Mouse (Mus musculus) intestine, embryonic 15.5 days (tissue): ENCODE measurements around the gene Cacna1e. TPM values are rescaled to one million over a fixed set of nuclear protein-coding genes. Genes with fewer than 3 reads are reported as not detected.

Experiments
- ATAC-seq: fragments of 200-750 bp; cut with Nextera tagmentation; 2 replicates; pipeline ENCODE4 v1.8.0; 2017; ENCODE audit warnings: moderate TSS enrichment, moderate library complexity
- H3K27ac ChIP-seq: fragments of 300-500 bp; sonication (generic); 2 replicates; pipeline ENCODE4 v1.5.1; 2015; ENCODE audit warnings: mild to moderate bottlenecking, inconsistent platforms
- H3K27me3 ChIP-seq: fragments of 300-500 bp; sonication (generic); replicated peaks from 2 replicates; pipeline ENCODE4 v1.6.1; 2015; ENCODE audit warnings: inconsistent platforms
- H3K36me3 ChIP-seq: fragments of 300-500 bp; sonication (generic); 2 replicates; pipeline ENCODE4 v1.6.1; 2015; ENCODE audit warnings: inconsistent platforms
- H3K4me1 ChIP-seq: fragments of 300-500 bp; sonication (generic); replicated peaks from 2 replicates; pipeline ENCODE4 v1.6.1; 2015; ENCODE audit warnings: inconsistent platforms
- H3K4me2 ChIP-seq: fragments of 300-500 bp; sonication (generic); replicated peaks from 2 replicates; pipeline ENCODE4 v1.6.1; 2015; ENCODE audit warnings: mild to moderate bottlenecking, inconsistent platforms
- H3K4me3 ChIP-seq: fragments of 300-500 bp; sonication (generic); replicated peaks from 2 replicates; pipeline ENCODE4 v1.5.1; 2015; ENCODE audit warnings: inconsistent platforms
- H3K9ac ChIP-seq: fragments of 300-500 bp; sonication (generic); 2 replicates; pipeline ENCODE4 v1.6.1; 2015; ENCODE audit warnings: inconsistent platforms
- H3K9me3 ChIP-seq: fragments of 300-500 bp; sonication (generic); 2 replicates; pipeline ENCODE4 v1.6.1; 2016; ENCODE audit warnings: inconsistent platforms
- WGBS: fragments of 180-500 bp; shearing (Covaris S2); methylation state at CpG from one replicate; pipeline ENCODE4 v1.1.7; 2015; 5-methylcytosine and 5-hydroxymethylcytosine counted together
- polyA plus RNA-seq: library from polyadenylated mRNA; unstranded; fragments of >200 nt; fragmentation: Nextera tagmentation; extraction: Ambion mirVana; gene quantifications from 2 replicates; pipeline ENCODE4 v1.2.1, GENCODE M21; 2015

Cacna1e gene
- polyA plus RNA-seq, 1 experiment from 2014 or later, result 0.85 TPM

DNA sequence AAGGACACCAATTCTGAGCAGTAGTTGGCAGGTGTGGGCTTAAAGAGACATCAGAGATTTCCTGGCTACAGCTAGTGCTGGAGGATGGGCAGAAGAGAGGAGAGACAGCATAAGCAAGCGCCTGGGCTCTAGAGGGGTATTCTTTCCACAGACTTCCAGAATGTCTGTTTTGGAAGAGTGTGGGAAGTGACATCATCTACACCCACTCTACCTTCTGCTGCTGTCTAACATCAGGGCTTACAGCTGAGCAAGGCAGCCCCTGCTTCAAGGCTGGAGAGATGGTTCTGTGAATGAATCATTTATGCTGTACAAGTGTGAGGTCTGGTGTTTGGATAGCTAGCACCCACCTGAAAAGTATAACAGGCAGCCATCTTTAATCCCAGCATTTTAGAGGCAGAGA lies 18.3 kb downstream of the Cacna1e start:
- no peaks in the 10 kb centered on the region for H3K9me3 ChIP-seq
- ATAC-seq, result no peak
- no peak overlapping the region for H3K9ac ChIP-seq
- 85% methylated on average over 1 of the region's 1 CpGs for WGBS
- H3K4me2 ChIP-seq, result no peak overlapping the region
- no peak overlapping the region for H3K4me3 ChIP-seq
- no peak overlapping the region for H3K27ac ChIP-seq
- no peaks in the 10 kb centered on the region for H3K4me1 ChIP-seq
- no peaks in the 10 kb centered on the region for H3K27me3 ChIP-seq
- no peaks in the 10 kb centered on the region for H3K36me3 ChIP-seq

DNA sequence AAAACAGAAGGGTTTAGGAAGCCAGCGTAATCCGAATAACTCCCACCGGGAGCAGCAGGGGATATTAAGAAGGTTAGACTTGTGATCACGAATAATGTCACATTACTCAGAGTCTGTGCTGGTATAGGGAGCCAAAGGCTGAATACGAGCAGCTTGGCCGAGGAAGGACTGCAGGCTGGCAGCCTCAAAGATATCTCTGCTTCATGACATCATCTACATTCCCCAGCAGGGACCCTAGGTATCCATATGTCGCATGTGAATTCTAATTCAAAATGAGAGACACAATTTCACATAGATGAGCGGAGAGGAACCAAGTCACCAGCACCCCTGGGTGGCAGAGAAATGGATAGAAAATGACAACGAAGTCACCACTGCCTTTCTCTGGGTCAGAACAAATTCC lies 22.9 kb downstream of the Cacna1e start:
- no peak overlapping the region for H3K27ac ChIP-seq
- no peak for ATAC-seq
- WGBS, result 84% methylated on average over 9 of the region's 9 CpGs
- no peaks in the 10 kb centered on the region for H3K36me3 ChIP-seq
- no peak overlapping the region for H3K4me2 ChIP-seq
- H3K27me3 ChIP-seq, result no peaks in the 10 kb centered on the region
- H3K9ac ChIP-seq, result no peak overlapping the region
- no peaks in the 10 kb centered on the region for H3K4me1 ChIP-seq
- H3K4me3 ChIP-seq, result no peak overlapping the region
- H3K9me3 ChIP-seq, result no peaks in the 10 kb centered on the region

DNA sequence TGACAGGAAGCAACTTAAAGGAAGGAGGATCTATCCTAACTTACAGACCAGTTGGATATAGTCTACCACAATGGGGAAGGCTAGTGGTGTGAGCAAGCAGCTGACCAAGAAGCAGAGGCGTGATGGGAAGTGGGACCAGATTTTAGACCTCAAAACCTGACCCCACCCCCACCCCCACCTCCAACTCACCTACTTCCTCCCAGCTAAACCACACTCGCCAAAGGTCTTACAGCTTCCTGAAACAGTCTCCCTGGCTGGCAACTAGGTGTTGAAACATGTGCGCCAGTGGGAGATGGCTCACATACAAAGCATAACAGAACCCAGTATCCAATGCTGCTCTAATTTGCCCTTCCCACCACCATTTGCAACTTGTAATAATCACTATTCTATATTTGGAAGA lies 29.7 kb downstream of the Cacna1e start:
- Histone ChIP-seq H3K9me3 (no peaks in the 10 kb centered on the region), H3K36me3 (no peaks in the 10 kb centered on the region), H3K4me3 (no peak overlapping the region), H3K4me1 (no peaks in the 10 kb centered on the region), H3K27ac (no peak overlapping the region), H3K4me2 (no peak overlapping the region), H3K27me3 (no peaks in the 10 kb centered on the region), H3K9ac (no peak overlapping the region)
- 79% methylated on average over 3 of the region's 3 CpGs for WGBS
- ATAC-seq, result no peak

DNA sequence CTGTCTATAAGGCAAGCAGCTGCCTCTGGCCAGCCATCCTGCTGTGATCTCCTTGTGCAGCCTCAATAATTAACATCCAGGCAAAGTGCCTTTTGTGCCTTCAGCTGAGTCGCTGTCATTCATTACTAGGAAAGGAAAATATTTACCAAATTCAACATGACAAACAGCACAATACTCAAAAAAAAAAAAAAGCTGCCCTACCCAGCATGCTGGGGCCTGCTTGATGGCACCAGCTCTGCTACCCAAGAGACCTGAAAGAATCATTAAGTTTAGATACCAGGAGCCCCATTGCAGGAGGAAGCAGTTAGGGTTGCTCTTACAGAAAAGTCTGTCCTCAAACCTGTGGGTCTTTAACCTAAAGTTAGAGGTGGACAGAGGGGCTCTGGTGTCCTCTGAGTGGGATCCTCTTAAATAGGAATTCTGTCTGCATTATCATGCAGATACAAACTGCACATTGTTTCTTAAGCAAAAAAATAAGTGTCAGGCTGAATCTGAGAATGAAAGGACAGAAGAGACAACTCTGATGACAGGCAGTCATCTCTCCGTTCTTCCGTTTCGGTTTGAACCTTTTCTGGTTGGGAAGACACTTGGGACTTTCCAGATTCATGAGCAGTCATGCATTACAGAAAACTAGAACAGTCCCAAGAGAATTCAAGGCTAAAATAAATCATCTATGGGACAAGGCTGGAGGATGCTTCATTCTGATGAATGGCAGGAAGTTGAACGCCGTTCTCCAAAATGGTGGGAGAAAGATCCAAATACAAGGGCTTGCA lies 33.6 kb downstream of the Cacna1e start:
- H3K27me3 ChIP-seq, result no peaks in the 10 kb centered on the region
- H3K36me3 ChIP-seq, result no peaks in the 10 kb centered on the region
- H3K9me3 ChIP-seq, result no peaks in the 10 kb centered on the region
- H3K9ac ChIP-seq, result no peak overlapping the region
- ATAC-seq, result no peak
- no peaks in the 10 kb centered on the region for H3K4me1 ChIP-seq
- H3K4me2 ChIP-seq, result no peak overlapping the region
- H3K4me3 ChIP-seq, result no peak overlapping the region
- WGBS, result 81% methylated on average over 6 of the region's 6 CpGs
- no peak overlapping the region for H3K27ac ChIP-seq

DNA sequence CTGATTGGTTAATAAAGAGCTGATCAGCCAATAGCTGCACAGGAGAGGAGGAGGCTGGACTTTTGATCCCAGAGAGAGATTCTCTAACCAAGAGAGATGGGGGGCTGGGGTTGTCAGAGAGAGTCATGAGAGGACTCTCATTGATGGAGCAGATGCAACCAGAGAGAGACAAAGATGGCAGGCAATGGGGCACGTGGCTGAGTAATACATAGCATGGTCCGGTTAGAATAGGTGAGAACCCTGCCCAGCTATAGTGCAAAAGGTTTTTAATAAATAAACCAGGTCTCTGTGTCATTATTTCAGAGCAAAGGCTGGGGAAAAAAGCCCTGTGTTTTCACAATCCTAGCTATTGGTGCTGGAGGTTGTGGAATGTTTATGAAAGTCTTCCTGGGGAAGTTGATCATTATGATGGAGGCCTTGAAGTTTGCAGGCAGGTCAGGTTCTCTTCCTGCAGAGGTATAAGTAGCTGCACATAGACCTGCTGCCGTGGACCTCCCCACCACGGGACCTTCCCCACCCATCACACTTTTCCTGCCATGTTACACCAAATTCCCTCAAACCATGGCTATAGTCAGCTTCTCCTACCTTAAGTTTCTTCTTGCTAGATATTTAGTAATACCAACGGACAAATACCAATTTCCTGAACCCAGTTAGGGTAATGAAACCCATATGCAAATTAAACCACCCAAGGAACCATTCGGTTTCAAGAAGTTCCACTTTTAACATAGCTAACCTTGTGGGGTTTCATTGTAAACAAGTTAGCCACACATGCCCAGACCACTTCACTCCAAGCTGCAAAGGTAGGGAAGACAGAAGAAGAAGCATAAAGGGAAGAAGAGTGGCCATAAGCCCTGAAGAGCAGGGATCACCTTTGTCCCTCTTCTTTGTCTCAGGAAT lies 35.4 kb downstream of the Cacna1e start:
- no peak overlapping the region for H3K4me3 ChIP-seq
- ATAC-seq, result no peak
- no peak overlapping the region for H3K4me2 ChIP-seq
- H3K27ac ChIP-seq, result no peak overlapping the region
- WGBS, result 55% methylated on average over 6 of the region's 6 CpGs
- no peaks in the 10 kb centered on the region for H3K27me3 ChIP-seq
- H3K36me3 ChIP-seq, result no peaks in the 10 kb centered on the region
- no peak overlapping the region for H3K9ac ChIP-seq
- no peaks in the 10 kb centered on the region for H3K9me3 ChIP-seq
- H3K4me1 ChIP-seq, result no peaks in the 10 kb centered on the region

DNA sequence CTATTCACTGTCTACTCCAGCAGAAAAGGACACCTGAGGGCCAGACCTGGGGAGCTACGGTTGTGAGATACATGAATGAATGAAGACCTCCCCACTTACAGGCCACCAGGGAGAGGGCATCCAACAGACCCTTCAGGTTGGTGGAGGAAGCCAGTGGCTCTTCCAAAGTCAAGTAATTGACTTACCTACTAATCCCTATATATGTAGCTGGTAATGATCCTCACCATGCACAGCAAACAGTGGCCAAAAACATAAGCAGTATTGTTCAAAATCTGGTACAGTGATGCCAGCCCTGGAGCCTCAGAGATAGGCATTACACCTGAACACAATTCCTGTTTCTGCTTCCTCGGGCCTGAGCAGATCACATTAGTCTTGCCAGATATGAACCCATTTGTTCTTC lies 37.4 kb downstream of the Cacna1e start:
- Histone ChIP-seq H3K27me3 (no peaks in the 10 kb centered on the region), H3K27ac (no peak overlapping the region), H3K4me3 (no peak overlapping the region), H3K4me2 (no peak overlapping the region), H3K9ac (no peak overlapping the region), H3K9me3 (no peaks in the 10 kb centered on the region), H3K4me1 (no peaks in the 10 kb centered on the region), H3K36me3 (no peaks in the 10 kb centered on the region)
- ATAC-seq, result no peak
- WGBS, result 86% methylated on average over 2 of the region's 2 CpGs

DNA sequence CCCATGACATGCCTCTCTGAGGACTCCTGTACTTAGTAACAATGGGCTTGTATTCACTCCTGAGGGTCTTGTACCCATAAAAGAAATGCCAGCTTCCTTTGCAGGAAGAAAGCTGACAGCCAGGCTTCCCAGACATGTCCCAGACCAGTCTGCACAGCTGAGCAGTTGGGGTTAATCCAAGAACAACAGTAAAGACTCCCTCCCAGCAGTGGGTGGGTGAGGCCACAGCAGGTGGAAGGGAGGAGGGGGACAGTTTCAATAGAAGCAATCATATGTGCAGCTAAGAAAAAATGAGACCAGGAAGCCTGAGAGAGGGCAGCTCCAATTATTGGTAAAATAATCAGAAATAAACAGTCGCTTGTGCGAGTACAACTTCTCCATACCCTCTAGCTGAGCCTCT lies 40.9 kb downstream of the Cacna1e start:
- H3K27me3 ChIP-seq, result no peaks in the 10 kb centered on the region
- H3K9ac ChIP-seq, result no peak overlapping the region
- H3K4me2 ChIP-seq, result no peak overlapping the region
- no peaks in the 10 kb centered on the region for H3K4me1 ChIP-seq
- no peaks in the 10 kb centered on the region for H3K9me3 ChIP-seq
- H3K4me3 ChIP-seq, result no peak overlapping the region
- no peaks in the 10 kb centered on the region for H3K36me3 ChIP-seq
- no peak for ATAC-seq
- WGBS, result 86% methylated on average over 2 of the region's 2 CpGs
- H3K27ac ChIP-seq, result no peak overlapping the region

DNA sequence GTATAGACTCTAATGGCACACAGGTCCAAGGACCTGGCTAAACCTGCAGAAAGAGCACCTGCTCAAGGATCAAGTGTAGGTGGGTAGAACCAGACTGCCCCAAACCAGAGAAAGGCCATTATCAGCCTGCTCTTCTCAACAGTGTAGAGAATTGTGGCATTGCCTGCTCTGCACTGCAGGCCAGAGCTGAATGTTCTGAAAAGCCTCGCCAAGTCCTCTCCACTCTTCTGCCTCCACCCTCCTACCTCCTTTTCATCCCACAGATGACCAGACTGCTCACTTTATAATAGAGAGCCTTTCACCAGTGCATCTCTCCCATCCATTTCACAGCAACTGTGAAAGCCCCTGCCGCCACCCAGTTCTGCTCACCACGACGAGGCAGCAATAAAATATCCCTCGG lies 42.0 kb downstream of the Cacna1e start:
- 44% methylated on average over 5 of the region's 5 CpGs for WGBS
- no peak for ATAC-seq
- Histone ChIP-seq H3K4me1 (no peaks in the 10 kb centered on the region), H3K4me2 (no peak overlapping the region), H3K36me3 (no peaks in the 10 kb centered on the region), H3K9me3 (no peaks in the 10 kb centered on the region), H3K27me3 (no peaks in the 10 kb centered on the region), H3K27ac (no peak overlapping the region), H3K4me3 (no peak overlapping the region), H3K9ac (no peak overlapping the region)

DNA sequence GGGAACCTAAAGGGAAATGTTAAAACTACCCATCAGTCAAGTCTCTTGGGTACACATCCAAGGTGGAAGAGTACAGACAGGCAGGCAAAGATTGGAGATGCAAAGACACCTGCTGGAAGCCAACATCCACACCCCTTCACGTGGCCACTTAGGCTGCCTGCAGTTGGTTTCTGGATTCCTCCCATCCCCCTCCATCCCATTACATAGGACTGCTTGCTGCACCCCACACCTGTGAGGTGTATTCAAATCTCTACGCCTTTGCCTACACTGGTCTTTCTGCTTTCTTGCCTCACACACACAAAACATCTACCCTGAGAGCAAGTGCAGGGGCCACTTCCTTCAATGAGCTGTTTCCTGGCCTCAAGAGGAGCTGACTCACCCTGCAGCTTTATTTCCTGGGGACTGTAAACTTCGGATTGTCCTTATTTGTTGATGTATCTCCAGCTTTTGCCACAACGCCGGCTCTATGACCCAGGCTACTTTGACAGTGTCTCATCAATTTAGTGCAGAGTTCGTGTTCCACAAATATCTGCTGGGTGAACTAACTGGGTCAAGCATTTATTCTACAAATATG lies 43.2 kb downstream of the Cacna1e start:
- no peak for ATAC-seq
- 63% methylated on average over 6 of the region's 6 CpGs for WGBS
- H3K9me3 ChIP-seq, result no peaks in the 10 kb centered on the region

DNA sequence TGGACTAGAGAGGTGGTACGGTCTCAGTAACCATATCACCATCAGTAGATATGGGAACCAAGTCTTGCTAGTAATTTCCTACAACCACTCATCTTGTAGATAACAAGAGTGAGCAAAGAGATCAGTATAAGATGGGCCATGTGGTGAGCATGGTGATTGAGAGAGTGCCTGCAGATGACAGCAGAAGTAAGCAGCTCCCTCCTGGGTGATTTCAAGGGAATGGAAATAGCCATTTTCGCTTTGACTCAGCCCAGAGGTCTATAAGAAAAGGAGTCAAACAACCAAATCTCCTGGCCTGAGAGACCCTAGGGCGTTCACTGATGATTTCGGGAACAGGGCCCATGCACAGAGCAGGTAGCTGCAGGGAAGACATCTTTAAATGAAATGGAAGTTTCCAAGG lies 45.0 kb downstream of the Cacna1e start:
- Histone ChIP-seq H3K9ac (no peak overlapping the region), H3K36me3 (no peaks in the 10 kb centered on the region), H3K4me3 (no peak overlapping the region), H3K4me1 (no peaks in the 10 kb centered on the region), H3K4me2 (no peak overlapping the region), H3K9me3 (no peaks in the 10 kb centered on the region), H3K27me3 (no peaks in the 10 kb centered on the region), H3K27ac (no peak overlapping the region)
- WGBS, result 92% methylated on average over 4 of the region's 4 CpGs
- no peak for ATAC-seq

More for the DNA sequence above, 43.2 kb downstream of the Cacna1e start:
- Histone ChIP-seq H3K9ac (no peak overlapping the region), H3K36me3 (no peaks in the 10 kb centered on the region), H3K4me3 (no peak overlapping the region), H3K4me2 (no peak overlapping the region), H3K4me1 (no peaks in the 10 kb centered on the region), H3K27me3 (no peaks in the 10 kb centered on the region), H3K27ac (no peak overlapping the region)

DNA sequence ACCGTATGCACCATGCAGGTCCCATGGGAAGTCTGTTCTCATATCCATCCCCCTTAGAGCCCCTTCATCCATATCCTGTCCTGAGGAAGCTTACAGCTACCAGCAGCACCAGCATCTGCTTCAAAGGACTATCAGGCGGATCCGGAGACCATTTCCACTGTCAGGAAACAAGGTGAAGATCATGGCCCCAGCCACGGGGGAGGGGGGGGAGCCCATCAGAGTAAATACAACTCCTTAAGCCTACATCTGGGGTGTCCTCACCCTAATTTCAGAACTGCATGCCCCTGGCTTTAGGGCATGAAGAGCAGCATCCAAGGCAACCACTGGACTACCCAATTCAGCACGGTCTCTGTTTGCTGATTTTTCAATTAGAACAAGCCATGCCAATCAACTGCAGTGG lies 47.8 kb downstream of the Cacna1e start:
- no peaks in the 10 kb centered on the region for H3K36me3 ChIP-seq
- H3K9me3 ChIP-seq, result no peaks in the 10 kb centered on the region
- no peak overlapping the region for H3K27ac ChIP-seq
- no peak for ATAC-seq
- no peak overlapping the region for H3K4me3 ChIP-seq
- no peak overlapping the region for H3K4me2 ChIP-seq
- no peak overlapping the region for H3K9ac ChIP-seq
- no peaks in the 10 kb centered on the region for H3K4me1 ChIP-seq
- 88% methylated on average over 5 of the region's 5 CpGs for WGBS
- H3K27me3 ChIP-seq, result no peaks in the 10 kb centered on the region

DNA sequence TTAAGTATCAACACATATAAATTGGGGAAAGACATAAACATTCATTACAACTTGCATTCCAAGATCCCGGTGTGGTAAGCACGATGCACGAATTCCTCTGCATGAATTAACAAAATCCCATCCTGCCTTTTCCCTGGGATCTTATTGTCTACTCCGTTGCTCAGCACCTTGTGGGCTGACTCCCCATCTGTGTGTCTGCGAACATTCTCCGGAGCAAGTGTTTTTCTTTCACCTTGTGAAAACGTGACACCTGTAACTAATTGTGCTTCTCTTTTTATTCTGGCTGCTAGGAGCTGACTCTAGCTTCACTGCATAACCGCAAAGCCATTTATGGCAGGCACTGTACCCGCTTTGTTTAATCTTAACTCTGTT lies 52.1 kb downstream of the Cacna1e start:
- ATAC-seq, result no peak
- no peaks in the 10 kb centered on the region for H3K4me1 ChIP-seq
- H3K9me3 ChIP-seq, result no peaks in the 10 kb centered on the region
- no peak overlapping the region for H3K4me3 ChIP-seq
- no peak overlapping the region for H3K4me2 ChIP-seq
- no peak overlapping the region for H3K27ac ChIP-seq
- no peaks in the 10 kb centered on the region for H3K27me3 ChIP-seq
- WGBS, result 65% methylated on average over 9 of the region's 9 CpGs
- no peak overlapping the region for H3K9ac ChIP-seq
- H3K36me3 ChIP-seq, result no peaks in the 10 kb centered on the region
